Mouse (Mus musculus): ENCODE results near the gene Tra2a. TPM values are rescaled to one million over a fixed set of nuclear protein-coding genes. Genes with fewer than 3 reads are reported as not detected.

The Tra2a gene
- polyA plus RNA-seq, 1 experiment from 2014 or later: 164 TPM

GRCm38 (mm10) chr6:49215748-49216585 is 47.9 kb downstream of the Tra2a start:
- H3K27me3 ChIP-seq: no peaks in the 10 kb centered on the region
- ATAC-seq: peak; percentile 25
- H3K9me3 ChIP-seq: no peaks in the 10 kb centered on the region
- H3K4me2 ChIP-seq (replicated peaks): peak overlapping the region; percentile 89
- H3K36me3 ChIP-seq: no peaks in the 10 kb centered on the region
- H3K4me1 ChIP-seq (replicated peaks): peaks cover 38% of the 10 kb centered on the region
- H3K4me3 ChIP-seq (replicated peaks): peak overlapping the region; percentile 83
- H3K27ac ChIP-seq: peak overlapping the region; percentile 96
- under 1% methylated on average over 14 of the region's 14 CpGs for WGBS
- peak overlapping the region; percentile 95 for H3K9ac ChIP-seq (replicated peaks)

GRCm38 (mm10) chr6:49214928-49215747 is 48.7 kb downstream of the Tra2a start, which contains the start of gene Igf2bp3:
Gene Igf2bp3, minus strand, starts transcription at chr6:49214957.
- WGBS: under 1% methylated on average over 67 of the region's 68 CpGs

GRCm38 (mm10) chr6:49214086-49214927 is 49.5 kb downstream of the Tra2a start:
- H3K4me2 ChIP-seq (replicated peaks): peak overlapping the region; percentile 89
- H3K4me1 ChIP-seq (replicated peaks): peaks cover 50% of the 10 kb centered on the region
- H3K9ac ChIP-seq (replicated peaks): peak overlapping the region; percentile 95
- H3K27ac ChIP-seq: peak overlapping the region; percentile 96
- ATAC-seq: peak; percentile 9; the same call in 1 of the 2 replicates
- H3K36me3 ChIP-seq: no peaks in the 10 kb centered on the region
- H3K9me3 ChIP-seq: no peaks in the 10 kb centered on the region
- peak overlapping the region; percentile 83 for H3K4me3 ChIP-seq (replicated peaks)
- under 1% methylated on average over 76 of the region's 76 CpGs for WGBS
- H3K27me3 ChIP-seq: no peaks in the 10 kb centered on the region

More at GRCm38 (mm10) chr6:49214928-49215747, 48.7 kb downstream of the Tra2a start, which contains the start of gene Igf2bp3:
- H3K4me2 ChIP-seq (replicated peaks): peak within 1 kb of the TSS; percentile 89
- H3K27ac ChIP-seq: peak within 1 kb of the TSS; percentile 96
- no peaks in the 10 kb centered on the region for H3K36me3 ChIP-seq
- H3K9me3 ChIP-seq: no peaks in the 10 kb centered on the region
- H3K4me1 ChIP-seq (replicated peaks): peaks cover 46% of the 10 kb centered on the region
- ATAC-seq: peak; percentile 80
- H3K9ac ChIP-seq (replicated peaks): peak within 1 kb of the TSS; percentile 95
- H3K27me3 ChIP-seq: no peaks in the 10 kb centered on the region
- peak within 1 kb of the TSS; percentile 83 for H3K4me3 ChIP-seq (replicated peaks)

GRCm38 (mm10) chr6:49213581-49214085 is 50.2 kb downstream of the Tra2a start:
- H3K4me3 ChIP-seq (replicated peaks): peak overlapping the region; percentile 83
- no peaks in the 10 kb centered on the region for H3K27me3 ChIP-seq
- peak; percentile 14; the same call in 1 of the 2 replicates for ATAC-seq
- peak overlapping the region; percentile 89 for H3K4me2 ChIP-seq (replicated peaks)
- under 1% methylated on average over 50 of the region's 50 CpGs for WGBS
- H3K27ac ChIP-seq: peak overlapping the region; percentile 96
- H3K9me3 ChIP-seq: no peaks in the 10 kb centered on the region
- no peaks in the 10 kb centered on the region for H3K36me3 ChIP-seq
- H3K9ac ChIP-seq (replicated peaks): peak overlapping the region; percentile 95
- peaks cover 56% of the 10 kb centered on the region for H3K4me1 ChIP-seq (replicated peaks)

- H3K36me3 ChIP-seq: no peaks in the 10 kb centered on the region
- H3K9me3 ChIP-seq: no peaks in the 10 kb centered on the region
- 2% methylated on average over 20 of the region's 20 CpGs for WGBS
- ATAC-seq: no peak
- H3K4me3 ChIP-seq (replicated peaks): peak overlapping the region; percentile 83
- H3K4me1 ChIP-seq (replicated peaks): peaks cover 58% of the 10 kb centered on the region
- peak overlapping the region; percentile 95 for H3K9ac ChIP-seq (replicated peaks)
- no peaks in the 10 kb centered on the region for H3K27me3 ChIP-seq
- H3K4me2 ChIP-seq (replicated peaks): peak overlapping the region; percentile 89
- H3K27ac ChIP-seq: peak overlapping the region; percentile 96; the same call in 1 of the 2 replicates
Observed at GRCm38 (mm10) chr6:49212931-49213580, 50.8 kb downstream of the Tra2a start.

GRCm38 (mm10) chr6:49212141-49212540 is 51.7 kb downstream of the Tra2a start:
- H3K4me2 ChIP-seq (replicated peaks): peak overlapping the region; percentile 89
- peak overlapping the region; percentile 83 for H3K4me3 ChIP-seq (replicated peaks)
- H3K27ac ChIP-seq: no peak overlapping the region
- H3K9ac ChIP-seq (replicated peaks): peak overlapping the region; percentile 41; the same call in 1 of the 2 replicates
- WGBS: 11% methylated on average over 3 of the region's 4 CpGs
- H3K27me3 ChIP-seq: no peaks in the 10 kb centered on the region
- peaks cover 54% of the 10 kb centered on the region for H3K4me1 ChIP-seq (replicated peaks)
- H3K9me3 ChIP-seq: no peaks in the 10 kb centered on the region
- ATAC-seq: no peak
- no peaks in the 10 kb centered on the region for H3K36me3 ChIP-seq

GRCm38 (mm10) chr6:49211596-49211995 is 52.2 kb downstream of the Tra2a start:
- peak overlapping the region; percentile 83 for H3K4me3 ChIP-seq (replicated peaks)
- H3K27me3 ChIP-seq: no peaks in the 10 kb centered on the region
- ATAC-seq: no peak
- H3K36me3 ChIP-seq: peaks cover 3% of the 10 kb centered on the region
- no peak overlapping the region for H3K27ac ChIP-seq
- no peak overlapping the region for H3K9ac ChIP-seq (replicated peaks)
- peak overlapping the region; percentile 53 for H3K4me2 ChIP-seq (replicated peaks)
- peaks cover 54% of the 10 kb centered on the region for H3K4me1 ChIP-seq (replicated peaks)
- H3K9me3 ChIP-seq: no peaks in the 10 kb centered on the region
- WGBS: 21% methylated on average over 5 of the region's 5 CpGs

- Histone ChIP-seq H3K4me1 (replicated peaks) (peaks cover 51% of the 10 kb centered on the region), H3K36me3 (peaks cover 10% of the 10 kb centered on the region), H3K27me3 (no peaks in the 10 kb centered on the region), H3K4me2 (replicated peaks) (peak overlapping the region; percentile 53), H3K27ac (no peak overlapping the region), H3K9ac (replicated peaks) (peak overlapping the region; percentile 59), H3K4me3 (replicated peaks) (peak overlapping the region; percentile 27), H3K9me3 (no peaks in the 10 kb centered on the region)
- WGBS: 11% methylated on average over 14 of the region's 14 CpGs
- no peak for ATAC-seq
Observed at GRCm38 (mm10) chr6:49209881-49210854, 53.7 kb downstream of the Tra2a start.

GRCm38 (mm10) chr6:49208935-49209334 is 54.9 kb downstream of the Tra2a start:
- H3K27ac ChIP-seq: no peak overlapping the region
- 0 out of 2 replicates have a peak overlapping the region, but pooled peaks have one; percentile 3 for H3K4me2 ChIP-seq (replicated peaks)
- H3K4me3 ChIP-seq (replicated peaks): no peak overlapping the region
- WGBS: 91% methylated on average over 5 of the region's 5 CpGs
- H3K9me3 ChIP-seq: no peaks in the 10 kb centered on the region
- peaks cover 51% of the 10 kb centered on the region for H3K4me1 ChIP-seq (replicated peaks)
- H3K27me3 ChIP-seq: no peaks in the 10 kb centered on the region
- H3K36me3 ChIP-seq: peaks cover 22% of the 10 kb centered on the region
- H3K9ac ChIP-seq (replicated peaks): no peak overlapping the region
- ATAC-seq: 0 out of 2 replicates have a peak, but pooled peaks have one; percentile 53
